Mouse (Mus musculus) lung, postnatal 14 days (tissue): ENCODE data around the gene Gpatch8.
A peak's percentile ranks its signal among the peaks of the same experiment; 100 is the strongest.
"Not testable (repeated sequence)": the region's sequence is repeated elsewhere in the genome, so short reads cannot be mapped to it uniquely, and the experiment has no call there.

Source experiments
- DNase-seq: peaks from one replicate; pipeline ENCODE4 v3.0.0; 2021

Gene Gpatch8

DNA sequence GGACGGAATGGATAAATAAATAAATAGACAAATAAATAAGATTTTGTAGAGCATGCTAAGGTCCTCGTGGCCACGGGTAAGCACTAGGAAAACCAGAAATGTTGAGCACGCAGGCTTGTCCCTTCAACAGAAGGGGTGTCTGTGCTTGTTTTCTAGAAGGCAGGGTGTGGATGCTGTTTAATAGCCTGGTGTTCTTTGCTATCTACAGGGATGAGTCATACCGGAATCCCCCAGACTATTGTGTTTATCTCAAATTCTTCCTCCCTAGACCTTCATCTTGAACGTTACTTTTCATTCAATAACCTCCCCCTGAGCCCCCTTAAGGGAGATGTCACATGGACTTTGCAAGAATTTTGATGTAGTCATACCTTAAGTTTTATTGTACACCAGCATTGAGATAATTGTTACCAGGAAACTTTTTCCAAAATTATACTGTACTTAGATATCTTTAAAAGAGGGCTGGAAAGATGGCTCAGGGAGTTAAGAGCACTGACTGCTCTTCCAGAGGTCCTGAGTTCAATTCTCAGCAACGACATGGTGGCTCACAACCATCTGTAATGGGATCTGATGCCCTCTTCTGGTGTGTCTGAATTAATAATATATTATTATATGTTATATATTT, 12.7 kb upstream of the Gpatch8 start:
- DNase-seq, result no peak

DNA sequence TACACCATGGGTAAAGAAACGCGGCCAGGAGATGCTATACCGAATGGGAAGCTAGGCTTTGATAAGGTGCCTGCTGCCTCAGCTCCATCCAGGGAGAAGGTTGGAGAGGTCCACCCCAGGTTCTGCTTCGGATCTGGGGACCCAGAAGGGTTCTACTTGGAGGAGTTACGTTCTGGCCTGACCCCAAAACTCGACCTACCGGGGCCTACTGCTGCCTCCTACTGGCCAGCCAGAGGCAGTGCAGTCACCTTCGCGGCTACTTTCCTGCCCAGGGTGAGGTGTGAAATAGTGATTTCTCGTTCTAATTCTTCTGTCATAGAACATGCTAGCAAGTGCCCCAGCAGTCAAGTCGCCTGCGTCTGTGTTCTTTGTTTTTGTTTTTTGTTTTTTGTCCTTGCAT, 12.0 kb upstream of the Gpatch8 start:
- DNase-seq, result no peak

DNA sequence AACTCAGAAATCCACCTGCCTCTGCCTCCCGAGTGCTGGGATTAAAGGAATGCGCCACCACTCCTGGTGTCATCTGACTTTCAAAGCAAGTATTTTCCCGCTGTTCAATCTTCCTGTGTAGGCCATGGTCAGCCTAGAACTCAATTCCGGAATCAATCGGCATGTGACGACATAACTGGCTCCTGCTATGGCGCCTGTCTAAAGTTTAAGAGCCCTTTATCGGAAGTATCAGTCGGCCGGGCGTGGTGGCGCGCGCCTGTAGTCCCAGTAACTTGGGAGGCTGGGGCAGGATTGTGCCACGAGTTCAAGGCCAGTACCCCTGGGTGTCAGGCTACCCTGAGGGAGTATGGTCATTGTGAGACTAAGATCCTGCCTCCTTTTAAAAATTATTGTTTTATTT, 11.5 kb upstream of the Gpatch8 start:
- no peak for DNase-seq

DNA sequence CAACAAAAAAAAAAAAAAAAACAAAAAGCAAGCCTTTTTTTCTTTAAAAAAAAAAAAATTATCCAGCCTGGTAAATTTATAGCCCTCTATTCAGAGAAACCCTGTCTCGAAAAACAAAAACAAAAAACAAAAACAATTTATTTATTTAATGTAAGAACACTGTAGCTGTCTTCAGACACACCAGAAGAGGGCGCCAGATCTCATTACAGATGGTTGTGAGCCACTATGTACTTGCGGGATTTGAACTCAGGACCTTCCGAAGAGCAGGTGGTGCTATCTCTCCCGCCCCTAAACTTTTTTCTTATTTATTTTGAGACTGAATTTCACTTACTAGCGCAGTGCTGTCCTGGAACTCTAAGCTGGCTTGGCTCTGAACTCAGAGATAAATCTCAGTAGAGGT, 11.0 kb upstream of the Gpatch8 start:
- no peak for DNase-seq

DNA sequence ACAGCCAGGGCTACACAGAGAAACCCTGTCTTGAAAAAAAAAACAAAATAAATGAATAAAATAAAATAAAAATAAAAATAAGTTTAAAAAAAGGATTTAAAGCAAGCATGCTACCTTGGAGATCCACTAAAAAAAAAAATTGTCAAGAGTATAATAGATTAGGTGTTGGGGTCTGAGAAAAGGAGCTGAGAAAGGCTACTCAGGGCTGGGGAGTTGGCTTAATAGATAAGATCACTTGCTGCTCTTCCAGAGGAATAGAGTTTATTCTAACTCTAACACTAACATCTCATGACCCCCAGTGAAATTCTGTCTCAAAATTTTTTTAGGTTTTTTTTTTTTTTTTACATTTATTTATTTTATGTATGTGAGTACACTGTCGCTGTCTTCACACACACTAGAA, 10.1 kb upstream of the Gpatch8 start:
- DNase-seq, result no peak

DNA sequence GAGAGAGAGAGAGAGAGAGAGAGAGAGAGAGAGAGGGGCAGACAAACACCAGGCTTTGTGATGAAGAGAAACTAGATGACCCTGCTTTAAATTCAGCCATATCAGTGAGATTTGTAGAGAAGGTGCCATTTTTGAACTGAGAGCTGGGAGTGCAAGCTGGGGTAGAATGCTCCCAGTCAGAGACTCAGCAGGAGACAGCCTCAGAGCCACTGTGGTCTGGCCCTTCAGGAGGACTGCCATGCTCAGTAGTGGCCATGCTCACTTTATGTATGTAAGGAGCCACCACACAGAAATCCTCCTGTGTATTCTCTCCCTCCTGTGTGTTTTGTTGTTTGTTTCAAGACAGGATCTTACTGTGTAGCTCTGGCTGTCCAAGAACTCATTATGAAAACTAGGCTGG, 9.5 kb upstream of the Gpatch8 start:
- no peak for DNase-seq

DNA sequence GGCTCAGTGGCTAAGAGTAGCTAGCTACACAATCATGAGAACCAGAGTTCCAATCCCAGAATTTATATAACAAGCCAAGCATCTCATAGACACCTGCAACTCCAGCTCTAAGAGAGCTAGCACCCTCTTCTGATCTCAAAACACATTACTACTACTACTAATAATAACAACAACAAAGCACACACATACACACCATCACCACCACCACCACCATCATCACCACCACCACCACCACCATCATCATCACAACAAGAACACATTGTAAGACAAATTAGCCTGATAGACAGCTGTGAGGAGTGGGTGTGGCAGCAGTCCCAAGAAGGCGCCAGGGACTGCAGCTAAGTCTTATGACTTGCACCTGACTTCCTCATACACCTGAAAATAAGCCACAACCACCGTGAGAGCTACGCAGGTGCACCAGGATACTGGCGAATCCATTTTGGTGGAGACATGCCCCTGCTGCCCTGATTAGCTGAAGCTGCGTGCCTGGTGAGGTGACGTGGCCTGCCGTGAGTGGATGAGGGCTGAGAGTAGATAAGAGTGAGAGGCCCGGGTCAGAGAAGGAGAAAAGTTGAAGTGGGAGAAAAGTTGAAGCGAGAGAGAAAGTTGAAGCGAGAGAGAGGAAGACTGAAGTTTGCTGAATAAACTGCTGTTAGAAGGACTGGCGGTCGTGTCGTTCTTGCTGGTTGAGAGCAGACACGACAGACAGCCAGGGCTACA, 8.9 kb upstream of the Gpatch8 start:
- DNase-seq, result not testable (repeated sequence)

DNA sequence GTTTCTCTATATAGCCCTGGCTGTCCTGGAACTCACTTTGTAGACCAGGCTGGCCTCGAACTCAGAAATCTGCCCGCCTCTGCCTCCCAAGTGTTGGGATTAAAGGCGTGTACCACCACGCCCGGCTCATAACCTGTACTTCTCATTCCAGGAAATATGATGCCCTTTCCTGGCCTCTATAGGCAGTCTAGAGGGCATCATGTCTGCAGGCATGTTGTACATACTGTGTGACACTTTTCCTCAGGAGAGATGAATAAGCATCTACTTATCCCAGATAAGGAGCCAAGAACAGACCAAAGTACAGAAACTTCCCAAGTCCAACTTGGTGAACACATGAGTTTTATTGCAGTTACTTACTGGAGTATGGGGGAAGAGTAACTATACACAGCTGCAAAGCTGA, 2.5 kb upstream of the Gpatch8 start:
- DNase-seq, result no peak

DNA sequence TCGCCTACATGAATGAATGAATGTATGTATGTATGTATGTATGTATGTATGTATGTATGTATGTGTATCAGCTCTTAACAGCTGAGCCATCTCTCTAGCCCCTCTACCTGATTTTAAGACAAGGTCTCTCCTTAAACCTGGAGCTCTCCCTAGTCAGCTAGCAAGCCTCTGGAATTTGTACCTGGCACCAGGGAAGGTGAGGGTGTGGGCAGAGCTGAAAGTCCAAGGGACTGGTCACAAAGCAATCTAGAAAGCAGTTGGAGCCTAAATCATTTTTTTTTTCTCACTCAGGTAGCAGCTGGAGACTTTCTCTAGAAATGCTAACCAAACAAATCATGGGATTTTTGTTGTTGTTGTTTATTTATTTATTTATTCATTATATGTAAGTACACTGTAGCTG, 1.2 kb upstream of the Gpatch8 start:
- DNase-seq, result no peak

DNA sequence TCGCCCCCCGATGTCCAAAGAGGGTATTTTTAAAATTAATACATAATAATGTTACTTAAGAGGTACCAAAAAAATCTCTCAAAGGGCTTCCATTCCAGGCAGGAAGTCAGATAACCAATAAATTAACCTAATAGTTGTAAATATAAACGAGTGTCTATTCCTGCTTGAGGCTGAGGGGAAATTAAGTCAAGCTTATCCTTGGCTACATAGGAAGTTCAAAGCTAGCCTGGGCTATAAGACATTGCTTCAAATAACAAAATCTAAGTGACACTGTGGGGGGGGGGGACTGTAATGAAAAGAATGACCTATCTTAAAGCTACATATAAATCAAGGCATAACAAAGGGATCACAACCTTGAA, 503 bp upstream of the Gpatch8 start:
- DNase-seq, result no peak

DNA sequence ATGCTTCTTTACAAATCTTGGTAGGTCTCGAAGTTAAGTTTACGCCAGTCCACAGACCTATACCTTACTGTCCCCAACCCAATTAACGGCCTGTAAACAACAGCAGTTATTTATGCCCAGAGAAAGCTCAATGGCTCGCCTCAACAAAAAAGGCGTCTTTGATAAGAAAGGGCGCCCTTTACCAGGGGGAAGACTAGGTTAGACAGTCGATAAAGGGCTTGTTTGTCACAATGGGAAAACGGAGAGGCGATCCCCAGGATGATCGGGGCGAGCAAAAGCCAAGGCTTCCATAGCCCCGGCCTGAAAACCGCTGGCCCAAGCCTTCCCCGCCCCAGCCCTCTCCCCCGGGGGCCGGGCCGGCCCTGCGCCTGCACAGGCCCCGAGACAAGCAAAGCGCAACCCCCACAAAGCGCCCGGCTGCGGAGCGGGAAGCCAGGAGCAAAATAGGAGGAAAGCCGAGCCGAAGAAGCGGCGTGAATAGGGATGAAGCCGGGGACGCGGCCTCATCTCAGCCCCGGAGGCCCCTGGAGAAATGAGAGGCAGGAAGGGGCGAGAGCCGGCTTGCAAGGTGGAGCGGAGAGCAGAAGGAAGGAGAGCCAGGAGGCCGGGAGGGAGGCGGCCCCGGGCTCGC, 677 bp downstream of the Gpatch8 start:
- DNase-seq, result no peak

DNA sequence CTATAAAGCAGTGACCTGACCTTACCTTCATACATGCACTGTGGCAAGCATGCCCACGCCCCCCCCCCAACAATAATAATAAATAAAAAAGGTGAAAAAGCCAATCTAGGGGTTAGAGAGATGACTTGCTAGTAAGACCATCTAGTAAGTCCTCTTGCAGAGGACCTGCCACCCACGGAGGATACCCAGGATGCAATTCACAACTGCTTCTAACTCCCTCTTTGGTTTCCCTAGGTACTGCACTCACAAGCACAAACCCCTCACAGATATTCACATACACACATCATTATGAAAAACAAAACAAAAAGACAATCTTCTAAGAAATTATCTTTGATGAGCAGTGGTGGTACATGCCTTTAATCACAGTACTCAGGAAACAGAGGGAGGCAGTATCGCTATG, 4.1 kb downstream of the Gpatch8 start:
- no peak for DNase-seq

DNA sequence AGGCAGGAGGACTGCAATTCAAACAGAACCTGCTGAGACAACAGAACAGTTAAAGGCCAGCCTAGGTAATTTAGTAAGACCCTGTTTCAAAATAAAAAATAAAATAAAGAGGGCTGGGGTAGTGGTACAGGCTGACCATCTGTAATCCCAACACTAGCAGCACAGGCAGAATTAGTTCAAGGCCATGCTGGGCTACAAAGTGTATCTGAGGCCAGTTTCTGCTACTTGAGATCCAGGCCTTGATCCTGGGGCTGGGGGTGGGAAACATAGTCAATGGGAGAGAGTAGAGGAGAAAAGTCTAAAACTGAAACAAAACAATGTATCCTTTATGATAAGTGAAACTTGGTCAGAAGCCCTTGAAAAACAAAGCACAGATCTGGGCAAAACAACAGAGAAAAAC, 5.0 kb downstream of the Gpatch8 start:
- DNase-seq, result no peak

DNA sequence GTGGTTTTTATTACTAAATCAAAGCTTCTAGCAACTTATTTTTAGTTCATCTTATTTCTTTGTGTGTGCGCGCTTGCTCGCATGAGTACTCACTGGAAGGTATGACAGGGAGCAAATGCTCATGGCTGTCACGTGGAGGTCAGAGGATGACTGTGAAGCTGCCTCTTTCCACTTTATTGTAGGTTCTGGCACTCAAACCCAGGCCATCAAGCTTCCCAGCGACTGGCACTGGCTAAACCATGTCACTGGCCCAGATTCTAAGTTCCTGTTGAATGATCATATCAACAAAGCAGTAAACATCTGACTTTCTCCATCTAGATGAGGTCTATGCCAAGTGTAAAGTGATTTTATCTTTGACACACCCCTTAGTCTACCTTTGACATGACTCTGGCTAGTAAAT, 14.7 kb downstream of the Gpatch8 start:
- DNase-seq, result peak; percentile 7

DNA sequence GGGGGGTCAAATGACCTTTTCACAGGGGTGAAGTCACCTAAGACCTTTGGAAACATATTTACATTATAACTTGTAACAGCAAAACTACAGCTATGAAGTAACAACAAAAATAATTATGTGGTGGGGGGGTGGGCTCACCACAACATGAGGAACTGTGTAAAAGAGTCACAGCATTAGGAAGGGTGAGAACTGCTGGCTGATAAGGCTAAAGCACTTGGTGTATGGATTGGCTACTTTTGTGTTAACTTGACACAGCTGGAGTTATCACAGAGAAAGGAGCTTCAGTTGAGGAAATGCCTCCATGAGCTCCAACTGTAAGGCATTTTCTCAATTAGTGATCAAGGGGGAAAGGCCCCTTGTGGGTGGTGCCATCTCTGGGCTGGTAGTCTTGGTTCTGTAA, 15.9 kb downstream of the Gpatch8 start:
- not testable (repeated sequence) for DNase-seq

DNA sequence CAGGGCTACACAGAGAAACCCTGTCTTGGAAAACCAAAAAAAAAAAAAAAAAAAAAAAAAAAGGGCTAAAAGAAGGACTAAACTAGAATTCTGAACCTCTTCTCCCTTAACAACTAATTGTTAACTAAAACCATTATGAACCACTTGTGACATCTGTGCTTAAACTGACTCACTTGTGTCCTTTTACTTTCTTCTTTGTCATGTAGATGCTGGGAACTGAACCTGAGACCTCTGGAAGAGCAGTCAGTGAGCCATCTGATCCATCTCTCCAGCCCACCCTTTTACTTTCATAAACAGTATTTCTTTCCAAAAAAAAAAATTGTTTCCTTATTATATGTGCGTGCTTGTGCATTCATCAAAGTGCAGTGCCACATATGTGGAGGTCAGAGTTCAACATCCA, 16.5 kb downstream of the Gpatch8 start:
- no peak for DNase-seq

DNA sequence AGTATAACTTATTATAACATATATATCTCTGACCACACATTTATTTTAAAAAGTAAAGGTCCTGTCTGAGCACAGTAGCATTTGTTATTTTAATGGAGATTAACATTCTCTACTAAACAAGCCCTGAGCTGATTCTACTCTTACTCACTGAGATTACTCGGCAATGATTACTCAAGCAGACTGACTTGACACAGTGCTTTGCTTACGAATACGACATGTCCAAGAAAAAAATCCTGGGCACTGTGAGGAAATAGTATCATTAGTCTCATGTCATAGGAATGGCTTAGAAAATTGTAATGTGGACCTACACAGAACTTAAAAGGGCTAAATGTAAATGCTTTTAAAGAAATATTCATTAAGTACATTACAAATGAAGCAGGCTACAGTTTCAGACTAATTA, 20.0 kb downstream of the Gpatch8 start:
- no peak for DNase-seq

DNA sequence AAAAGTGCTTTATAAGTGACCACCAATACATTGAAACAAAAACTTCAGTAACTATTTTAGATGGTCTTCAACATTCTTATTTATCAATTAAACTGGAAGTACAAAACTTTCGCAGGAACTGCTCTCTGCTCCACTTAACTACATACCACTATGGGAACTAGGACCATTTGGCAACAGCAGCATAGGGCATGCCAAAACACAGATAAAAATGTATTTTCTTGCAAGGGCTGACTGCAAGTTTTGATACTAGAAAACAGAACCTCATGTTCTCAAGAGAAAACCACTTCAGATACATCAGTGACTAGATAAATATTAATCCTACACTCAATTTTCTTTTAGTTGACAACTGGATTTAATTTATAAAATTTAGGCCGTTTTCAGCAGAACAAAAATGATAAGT, 22.1 kb downstream of the Gpatch8 start:
- DNase-seq, result no peak

DNA sequence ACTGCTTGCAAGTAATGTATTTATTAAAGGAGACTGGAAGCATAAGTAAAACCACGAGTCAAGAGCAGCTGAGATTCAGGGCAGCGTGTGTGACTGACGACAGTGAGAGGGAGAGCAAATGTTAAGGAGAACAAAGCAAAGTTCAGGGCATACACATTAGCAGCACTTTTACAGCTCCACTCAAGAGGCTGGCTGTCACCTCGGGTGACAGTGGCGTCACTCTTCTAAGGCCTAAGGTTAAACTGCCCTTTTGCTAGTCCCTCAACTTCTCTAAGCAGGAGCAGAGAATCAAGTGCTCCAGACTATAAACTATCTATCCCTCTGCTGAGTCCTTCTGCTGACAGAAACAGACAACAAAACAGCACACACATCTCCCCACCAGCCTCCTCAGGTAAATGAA, 24.8 kb downstream of the Gpatch8 start:
- no peak for DNase-seq

DNA sequence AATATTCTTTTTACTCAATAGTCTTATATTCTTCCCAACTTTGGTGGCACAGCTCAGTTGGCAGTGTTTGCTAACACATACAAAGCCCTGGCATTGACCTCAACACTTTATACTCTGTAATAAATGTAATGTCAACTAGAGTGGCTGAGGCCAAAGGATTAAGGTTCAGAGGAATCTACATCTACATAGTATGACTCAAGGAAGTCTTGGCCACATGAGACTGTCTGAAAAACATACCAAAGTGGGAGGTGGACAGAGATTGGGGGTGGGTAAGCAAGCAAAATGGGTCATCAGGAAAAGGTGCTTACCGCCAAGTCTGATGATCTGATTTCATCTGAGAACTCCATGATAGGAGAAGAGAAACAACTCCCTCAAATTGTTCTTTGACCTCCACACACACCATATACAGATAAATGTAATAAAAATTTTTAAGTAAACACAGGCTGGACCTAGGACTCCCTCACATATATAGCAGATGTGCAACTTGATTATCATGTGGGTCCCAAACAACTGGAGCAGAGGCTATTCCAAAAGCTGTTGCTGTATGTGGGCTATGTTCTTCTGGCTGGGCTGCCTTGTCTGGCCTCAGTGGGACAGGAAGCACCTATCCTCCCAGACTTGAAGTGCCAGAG, 41.3 kb downstream of the Gpatch8 start:
- DNase-seq, result no peak

DNA sequence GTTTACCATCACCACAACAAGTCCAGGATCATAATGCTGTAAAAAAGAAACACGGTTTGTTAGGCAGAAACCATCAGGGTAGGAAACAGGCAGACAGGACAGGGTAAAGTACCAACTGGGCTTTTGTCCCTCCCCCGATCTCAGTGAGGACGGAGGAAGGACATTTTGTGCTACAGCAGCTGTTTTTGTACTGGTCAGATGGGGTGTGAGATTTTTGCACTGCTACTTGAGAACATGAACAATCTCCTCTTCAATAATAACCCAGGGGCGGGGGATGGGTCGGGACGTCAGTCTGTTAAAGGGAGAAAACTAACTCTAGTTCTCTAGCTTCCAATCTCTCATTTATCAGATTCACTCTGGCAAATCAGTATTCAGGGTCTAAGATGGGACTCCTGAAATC, 46.0 kb downstream of the Gpatch8 start:
- DNase-seq, result peak; percentile 63

DNA sequence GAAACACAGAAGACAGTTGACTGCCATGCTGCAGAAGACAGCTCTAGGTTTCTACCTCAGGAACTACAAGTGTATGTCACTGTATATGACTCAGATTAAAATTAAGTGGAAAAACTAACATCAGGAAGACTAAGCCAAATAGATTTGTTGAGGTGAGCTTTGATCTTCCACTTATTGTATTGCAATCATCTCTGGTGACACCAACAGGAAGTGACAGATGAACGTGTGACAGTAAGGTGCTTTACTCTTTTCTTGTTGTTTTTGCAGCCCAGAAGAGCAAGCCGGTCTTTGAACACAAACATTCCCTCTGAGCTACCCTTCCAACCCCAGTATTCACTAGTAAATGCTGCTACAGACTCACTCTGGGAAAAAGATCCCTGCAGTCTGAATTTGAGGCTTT, 59.5 kb downstream of the Gpatch8 start:
- DNase-seq, result no peak

DNA sequence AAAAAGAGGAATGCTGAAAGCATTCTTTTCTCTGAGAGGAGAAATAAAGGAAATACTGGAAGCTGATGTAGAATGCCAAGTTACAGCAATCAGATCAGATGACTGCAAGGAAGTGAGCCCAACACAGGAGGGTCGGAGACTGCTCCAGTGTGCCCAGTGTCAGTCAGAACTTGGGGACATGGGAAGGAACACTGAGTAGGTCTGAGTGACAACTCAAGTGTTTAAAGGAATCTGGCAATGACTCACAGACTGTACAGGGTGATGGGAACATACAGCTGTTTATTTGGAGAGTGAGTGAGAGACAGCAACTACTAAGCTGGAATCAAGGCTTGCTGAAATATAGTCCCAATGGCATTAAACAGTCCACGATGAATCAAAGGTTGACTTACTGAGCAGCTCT, 60.0 kb downstream of the Gpatch8 start:
- DNase-seq, result peak; percentile 17

DNA sequence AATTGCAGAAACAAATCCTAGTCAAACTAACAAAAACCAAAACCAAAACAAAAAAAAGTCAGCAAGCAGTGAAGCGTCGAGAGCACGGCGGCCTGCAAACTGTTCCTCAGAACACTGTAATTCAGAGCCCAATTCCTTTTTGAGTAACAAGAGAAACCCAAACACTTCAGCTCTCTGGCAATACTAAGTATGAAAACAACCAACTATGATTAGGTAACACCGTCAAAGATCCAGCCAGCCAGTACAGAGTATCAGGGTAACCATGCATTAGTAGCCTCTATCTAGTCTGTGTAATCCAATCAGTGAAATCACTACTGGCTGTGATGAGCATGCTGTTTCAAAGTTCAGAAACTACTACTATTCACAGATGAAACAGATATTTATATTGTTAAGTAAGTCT, 60.5 kb downstream of the Gpatch8 start:
- DNase-seq, result no peak
